Mouse (Mus musculus) skeletal muscle tissue, adult 2 months (tissue): ENCODE data around the gene Olfr860.
"Not testable (repeated sequence)": the region's sequence is repeated elsewhere in the genome, so short reads cannot be mapped to it uniquely, and the experiment has no call there.

Source experiments
- DNase-seq: peaks from one replicate; pipeline ENCODE4 v3.0.0-alpha.2; 2012; ENCODE audit warnings: low read depth, low spot score

The Olfr860 gene

GRCm38 (mm10) chr9:19849647-19850046, at the start of gene Olfr860:
Gene Olfr860, minus strand, starts transcription at chr9:19849747.
- no peak for DNase-seq

- no peak for DNase-seq
Measured at GRCm38 (mm10) chr9:19887904-19888303, 38.4 kb upstream of the Olfr860 start, which contains the start of gene Olfr862. Gene Olfr862, minus strand, starts transcription at chr9:19888004.

GRCm38 (mm10) chr9:19804606-19805005, 44.9 kb downstream of the Olfr860 start, which contains the start of gene Olfr859:
Gene Olfr859, plus strand, starts transcription at chr9:19804906.
- not testable (repeated sequence) for DNase-seq

- no peak for DNase-seq
Measured at GRCm38 (mm10) chr9:19803000-19803399, 46.5 kb downstream of the Olfr860 start.
